In the genomic region with DNA sequence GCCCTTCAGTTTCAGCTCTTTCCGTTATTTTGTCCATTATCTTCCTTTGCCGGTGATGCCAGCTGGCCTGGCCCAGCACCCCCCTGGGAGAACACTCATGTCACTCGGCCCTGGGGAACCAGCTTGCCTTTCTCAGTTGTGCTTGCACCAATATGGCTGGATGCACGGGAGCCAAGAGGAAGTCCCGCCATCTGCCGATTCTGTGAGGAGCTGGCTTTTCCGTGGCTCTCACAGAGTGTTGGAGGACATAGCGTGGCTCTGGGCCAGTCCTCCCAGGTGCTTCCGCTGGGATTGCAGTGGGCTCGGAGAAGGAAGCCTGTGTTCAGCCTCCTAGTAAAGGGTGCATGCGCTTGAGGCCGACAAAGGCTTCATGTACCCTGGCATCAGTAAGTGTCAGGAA, we compare ENCODE assay signal across 9 mouse cellular contexts. TPM values are rescaled to one million over a fixed set of nuclear protein-coding genes. Genes with fewer than 3 reads are reported as not detected.
DNase-seq lines count a peak whose midpoint lies in the region; TF ChIP-seq lines count a peak whose summit lies in the region.
"Had no signal": no experiment of that assay in that cellular context is flagged by ENCODE, and none has a peak within 500 bp of the region (broad histone marks: within the 10 kb centered on the region; RNA-seq: fewer than 3 reads in every experiment).

No protein-coding gene starts in this region.

- intact Hi-C loops in heart, postnatal 10 days (cut with DNase I) = no loop called here
- intact Hi-C loops in left cerebral cortex, postnatal 10 days (cut with DNase I) = no loop called here

- H3K36me3 ChIP-seq in E14TG2a.4 (ENCODE audit: insufficient read depth, low read length) = no peaks in the 10 kb centered on the region

- H3K4me1 ChIP-seq in E14TG2a.4 (replicated peaks; ENCODE audit: low read depth, low read length) = peaks cover 18% of the 10 kb centered on the region

- peaks cover 11% of the 10 kb centered on the region for H3K27me3 ChIP-seq in E14TG2a.4 (ENCODE audit: insufficient read depth, low read length)
- H3K27me3 ChIP-seq: megakaryocyte, embryonic 14.5 days had no signal

- H3K9me3 ChIP-seq in E14TG2a.4 (ENCODE audit: low read length) = no peaks in the 10 kb centered on the region
- H3K9me3 ChIP-seq: megakaryocyte, embryonic 14.5 days had no signal

- no peak for TF ChIP-seq CTCF in E14TG2a.4 (conservative IDR thresholded peaks at IDR 0.05; ENCODE audit: low read length)

- DNase-seq in cerebellum, adult 11 months = peak; percentile 98
- peak; percentile 19 to 41 for DNase-seq in heart, postnatal 10 days
- peak; percentile 76 to 77 for DNase-seq in left cerebral cortex, postnatal 10 days (ENCODE audit: extremely low spot score in 1 of 2, low spot score in 2 of 2)
- DNase-seq in ovary, adult 18-20 months (ENCODE audit: low spot score) = no peak
- DNase-seq in natural killer cell, adult 2 months (ENCODE audit: low spot score in 2 of 2) = no peak
- no peak for DNase-seq in T-cell, adult 2 months (ENCODE audit: low spot score)
- no peak for DNase-seq in thymus, postnatal 4 days

- H3K4me3 ChIP-seq in E14TG2a.4 (replicated peaks; ENCODE audit: low read length) = peak overlapping the region; percentile 70
- H3K4me3 ChIP-seq: megakaryocyte, embryonic 14.5 days had no signal

RNA-seq across cellular contexts. Expression of a gene that starts 36.0 kb away (rescaled TPM):
- 10 to 100 TPM; 30.1 to 31.4 TPM for total RNA-seq in heart, postnatal 10 days (2021)
- 10 to 100 TPM; 17.2 TPM for total RNA-seq in left cerebral cortex, postnatal 10 days (2021)

Comparison
In these comparisons a context has a peak if more than half of its experiments do, and no peak if none do; other contexts are left out.
1. DNase-seq: peak in cerebellum, adult 11 months (single experiment), heart, postnatal 10 days (2 of 2) and left cerebral cortex, postnatal 10 days (2 of 2); none in ovary, adult 18-20 months (single experiment), natural killer cell, adult 2 months (0 of 2), T-cell, adult 2 months (single experiment) and thymus, postnatal 4 days (single experiment).